Mouse (Mus musculus) monocyte, adult 5-6 weeks (primary cell): ENCODE results near the gene Parp16. TPM values are rescaled to one million over a fixed set of nuclear protein-coding genes. Genes with fewer than 3 reads are reported as not detected.

ENCODE experiments used
- ATAC-seq: fragments of 153-309, 156-312 bp; replicated peaks from 2 replicates; pipeline ENCODE4 v1.8.0; 2017; ENCODE audit warnings: mild to moderate bottlenecking; ENCODE audit not compliant: low TSS enrichment, insufficient number of reproducible peaks, severe bottlenecking, poor library complexity, low FRiP score
- total RNA-seq: library from RNA; stranded (forward); fragments of 200-1000, 200-491, 200-594 nt; gene quantifications from 3 replicates; pipeline ENCODE4 v1.2.3, GENCODE M21; 2017

Gene Parp16
- total RNA-seq, result 1.9 to 3.1 TPM (median 2.3 TPM) in 3 replicates

DNA sequence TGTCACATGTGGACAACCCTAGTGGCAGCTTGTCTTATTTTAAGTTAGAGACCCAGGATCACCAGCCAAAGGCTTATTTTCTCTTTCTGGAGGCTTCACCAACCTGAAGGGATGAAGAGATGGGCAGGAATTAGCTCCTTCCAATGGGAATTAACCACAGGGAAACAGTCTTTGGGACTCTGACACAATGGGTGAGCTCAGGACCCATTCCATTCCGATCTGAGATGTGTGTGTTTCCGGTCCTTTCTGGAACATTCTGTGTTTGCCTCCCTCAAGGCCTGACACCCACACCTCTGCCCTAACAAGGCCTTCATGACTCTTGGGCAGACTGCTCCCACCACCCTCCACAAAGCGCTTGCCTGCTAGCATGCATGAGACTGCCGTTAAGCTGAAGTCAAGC, at the start of gene Parp16:
Gene Parp16 (plus strand): TSS at position 301 of the 400 bp plus-strand sequence.
- ATAC-seq, result no peak

DNA sequence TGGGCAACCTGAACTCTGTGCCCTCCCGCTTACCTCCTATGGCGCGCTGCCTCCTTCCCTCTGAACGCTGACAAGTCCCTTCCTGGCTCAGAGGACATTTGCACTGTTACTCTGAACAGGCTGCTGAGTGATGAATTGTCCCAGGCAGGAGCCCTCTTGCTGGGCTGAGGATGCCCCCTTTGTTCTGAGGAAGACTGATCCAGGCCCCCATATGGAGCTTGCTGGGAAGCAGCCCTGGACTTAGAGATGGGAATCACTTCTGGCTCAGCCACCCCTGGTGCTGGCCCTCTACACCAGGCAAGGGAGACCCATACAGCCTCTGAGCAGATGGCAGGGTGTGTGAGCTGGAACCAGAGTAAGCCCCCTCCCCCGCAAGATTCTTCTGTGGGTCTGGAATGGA, 49.2 kb upstream of the Parp16 start:
- ATAC-seq, result no peak

- no peak for ATAC-seq
Observed at GRCm38 (mm10) chr9:65148507-65148906, 46.6 kb upstream of the Parp16 start.

- ATAC-seq, result no peak
Observed at GRCm38 (mm10) chr9:65152711-65153330, 42.3 kb upstream of the Parp16 start.

GRCm38 (mm10) chr9:65153331-65153711, 41.8 kb upstream of the Parp16 start:
- ATAC-seq, result no peak

DNA sequence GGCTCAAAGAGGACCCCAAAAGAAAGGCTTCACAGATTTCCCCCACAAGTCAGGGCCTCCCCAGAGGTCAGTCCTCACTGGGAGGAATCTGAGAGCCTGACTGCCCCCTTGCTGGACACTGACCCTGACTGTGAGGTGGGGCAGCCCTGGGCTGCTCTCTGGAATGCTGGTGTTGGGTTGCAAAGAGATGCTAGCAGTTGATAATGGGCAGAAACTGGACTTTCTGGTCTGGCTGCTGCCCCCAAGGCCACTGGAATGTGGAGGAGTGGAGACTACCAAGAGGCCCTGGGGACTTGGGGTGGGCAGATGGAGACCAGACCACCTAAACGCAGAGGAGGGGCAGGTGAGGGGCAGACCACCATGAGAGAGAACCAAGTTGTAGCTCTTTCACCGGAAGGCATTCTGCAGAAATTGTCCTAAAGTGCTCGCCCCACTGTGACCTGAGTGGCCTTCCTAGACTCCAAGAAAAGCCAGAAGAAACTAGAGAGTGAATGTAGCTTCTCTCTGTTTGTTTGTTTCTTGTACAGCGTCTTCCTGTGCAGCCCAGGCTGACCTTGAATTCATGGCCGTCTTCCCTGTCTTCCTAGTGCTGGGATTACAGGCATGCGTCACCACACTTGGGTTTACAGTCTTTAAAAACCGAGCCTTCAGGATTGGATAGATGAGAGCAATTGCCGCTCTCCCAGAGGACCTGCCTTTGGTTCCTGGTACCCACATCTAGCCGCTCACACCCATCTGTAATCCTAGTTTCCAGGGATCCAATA, 40.3 kb upstream of the Parp16 start:
- no peak for ATAC-seq

- no peak for ATAC-seq
Observed at GRCm38 (mm10) chr9:65156604-65157003, 38.5 kb upstream of the Parp16 start.

DNA sequence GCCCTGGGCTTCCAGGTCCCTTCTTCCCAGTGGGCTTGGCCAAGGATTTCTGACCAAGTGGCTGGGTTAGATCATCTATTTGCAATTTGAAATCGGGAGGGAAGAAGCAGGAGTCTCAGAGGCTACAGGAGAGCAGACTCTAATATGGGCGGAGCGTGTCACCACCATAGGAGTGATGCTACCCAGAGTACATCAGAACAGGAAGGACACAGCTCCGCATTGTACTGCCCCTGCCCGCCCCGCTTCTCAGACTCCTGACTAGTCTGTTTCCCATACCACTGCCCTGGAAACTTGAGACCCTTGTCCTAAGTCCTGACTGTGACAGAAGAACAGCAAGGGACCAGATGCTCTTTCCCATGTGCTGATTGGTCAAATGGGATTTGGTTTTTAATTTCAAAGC, 37.5 kb upstream of the Parp16 start:
- no peak for ATAC-seq

DNA sequence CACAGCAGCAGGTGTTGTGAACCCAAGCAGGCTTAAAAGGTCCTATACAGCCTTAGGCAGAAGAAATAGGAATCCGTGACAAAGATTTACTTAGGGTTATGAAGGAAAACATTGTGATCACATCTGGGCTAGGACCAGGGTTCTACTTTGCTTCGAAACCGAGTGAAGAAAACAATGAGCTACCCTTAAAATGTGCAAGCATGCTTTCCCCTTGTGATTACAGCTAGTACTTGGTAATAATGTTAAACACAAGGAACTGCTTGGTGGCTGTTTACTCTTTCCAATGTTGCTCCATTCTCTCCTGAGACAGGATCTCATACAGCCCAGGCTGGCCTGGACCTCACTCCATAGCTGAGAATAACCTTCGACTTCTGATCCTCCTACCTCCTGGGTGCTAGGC, 34.0 kb upstream of the Parp16 start:
- ATAC-seq, result no peak

DNA sequence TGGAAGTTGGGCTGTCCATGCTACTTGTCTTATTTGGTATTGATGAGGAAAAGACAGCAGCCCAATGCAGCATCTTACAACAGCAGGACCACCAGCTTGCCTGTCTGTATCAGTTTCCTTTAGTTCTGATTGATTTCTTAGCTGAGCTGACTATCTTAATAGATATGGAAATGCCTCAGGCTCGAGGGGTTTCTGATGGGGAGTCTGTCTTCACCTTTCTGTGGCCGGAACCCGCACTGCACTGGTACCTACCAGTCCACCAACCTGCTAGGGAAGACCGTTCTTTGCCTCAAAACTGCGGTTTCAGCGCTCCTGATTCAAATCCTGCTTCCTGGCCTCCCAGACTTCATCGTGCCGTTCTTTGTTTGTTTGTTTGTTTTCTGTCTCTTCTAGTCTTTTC, 33.3 kb upstream of the Parp16 start:
- no peak for ATAC-seq

- no peak for ATAC-seq
Observed at GRCm38 (mm10) chr9:65162711-65163639, 32.2 kb upstream of the Parp16 start.

DNA sequence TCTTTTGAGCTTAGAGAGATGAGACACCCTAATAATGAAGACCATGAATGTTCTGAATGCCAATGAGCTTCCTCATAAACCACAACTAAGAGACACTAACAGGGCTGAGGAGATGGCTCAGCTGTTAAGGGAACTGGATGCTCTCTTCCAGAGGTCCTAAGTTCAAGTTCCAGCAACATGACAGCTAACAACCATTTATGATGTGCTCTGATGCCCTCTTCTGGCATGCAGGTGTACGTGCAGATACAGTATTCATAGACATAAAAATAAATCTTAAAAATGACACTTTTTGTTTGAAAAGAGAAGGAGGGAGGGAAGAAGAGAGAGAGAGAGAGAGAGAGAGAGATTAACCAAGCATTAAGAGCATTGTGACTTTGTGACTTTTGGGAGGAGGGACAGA, 30.3 kb upstream of the Parp16 start:
- no peak for ATAC-seq

DNA sequence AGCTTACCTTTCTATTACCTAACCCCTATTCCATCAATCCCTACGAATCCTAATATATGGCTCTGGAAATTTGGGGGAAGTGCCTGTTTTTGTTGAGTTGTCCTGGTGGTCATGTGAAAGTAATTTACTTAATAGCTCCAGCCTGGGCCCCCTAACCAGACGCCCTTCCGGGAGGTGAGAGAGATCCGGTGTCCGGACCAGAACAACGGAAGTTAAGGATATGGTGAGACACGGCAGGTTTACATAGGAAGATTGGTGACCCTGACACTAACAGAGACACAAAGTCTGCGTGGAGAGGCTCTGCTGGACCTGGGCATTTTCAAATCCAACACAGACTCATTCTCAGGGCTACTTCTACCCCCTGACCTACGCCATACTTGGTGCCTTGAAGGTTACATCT, 28.8 kb upstream of the Parp16 start:
- ATAC-seq, result no peak

- ATAC-seq, result no peak
Observed at GRCm38 (mm10) chr9:65168534-65168933, 26.6 kb upstream of the Parp16 start.

DNA sequence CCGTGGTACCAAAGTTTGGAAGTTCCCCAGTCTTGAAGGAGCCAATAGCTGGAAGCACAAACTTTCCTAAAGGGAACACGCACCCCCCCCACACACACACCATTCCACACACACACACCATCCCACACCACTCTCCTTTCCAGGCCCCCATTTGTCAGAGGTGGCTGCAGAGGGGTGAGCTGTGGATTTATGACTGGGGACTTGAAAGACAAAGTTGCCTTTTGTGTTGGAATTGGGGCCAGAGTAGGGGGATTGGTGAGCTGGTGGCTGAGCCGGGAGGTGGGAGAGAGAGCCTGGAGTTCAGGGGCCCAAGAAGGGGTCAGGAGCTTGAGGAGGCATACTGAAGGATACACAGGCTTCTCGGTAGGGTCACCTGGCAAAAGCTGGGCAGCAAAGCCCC, 26.2 kb upstream of the Parp16 start:
- ATAC-seq, result no peak

GRCm38 (mm10) chr9:65172654-65173053, 22.5 kb upstream of the Parp16 start:
- ATAC-seq, result no peak

- ATAC-seq, result no peak
Observed at GRCm38 (mm10) chr9:65175234-65175938, 19.8 kb upstream of the Parp16 start.

DNA sequence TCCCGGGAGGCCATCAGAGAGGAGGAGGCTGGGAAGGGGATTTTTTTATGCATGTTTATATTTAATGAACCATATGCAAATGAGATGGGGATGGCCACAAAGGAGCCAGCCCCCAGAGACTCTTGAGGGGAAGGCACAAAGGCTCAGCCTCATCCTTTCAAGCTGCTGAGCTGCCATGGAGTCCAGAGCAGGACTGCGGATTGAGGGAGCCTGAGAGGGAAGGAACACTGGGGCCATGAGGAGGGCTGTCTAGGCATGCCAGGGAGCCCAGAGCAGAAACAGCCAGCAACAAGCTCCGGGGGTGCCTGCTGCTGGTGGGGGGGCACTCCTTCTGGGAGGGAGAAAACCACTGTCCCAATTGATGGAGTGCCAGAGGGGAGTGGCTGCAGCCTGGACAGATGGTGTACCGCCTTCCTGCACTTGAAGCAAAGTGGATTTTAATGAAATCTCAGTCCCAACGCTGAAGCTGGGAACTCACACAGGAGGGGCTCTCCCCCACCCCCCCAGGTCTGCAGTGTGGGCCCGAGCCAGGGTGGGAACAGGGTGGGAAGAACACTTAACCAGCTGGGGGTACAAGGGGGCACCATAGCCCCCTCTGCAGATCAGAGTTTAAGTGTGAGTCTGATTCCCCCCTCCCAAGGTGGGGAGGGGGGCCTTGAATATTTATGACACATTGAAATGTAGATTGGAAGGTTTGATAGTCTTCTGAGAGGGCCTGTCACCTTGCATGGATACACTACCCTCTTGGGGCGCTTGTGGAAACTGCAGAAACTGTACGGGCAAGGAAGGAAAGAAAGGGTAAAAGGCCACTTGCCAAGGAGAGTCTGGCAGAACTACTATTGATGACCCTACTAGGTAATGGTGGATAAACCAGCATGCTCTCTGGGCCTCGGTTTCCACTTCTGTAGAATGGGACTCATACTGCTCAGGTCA, 18.9 kb upstream of the Parp16 start:
- ATAC-seq, result no peak
